Mouse (Mus musculus) layer of hippocampus, adult 9-10 months (tissue): ENCODE results near the gene Abi3bp.

ENCODE experiments used
- DNase-seq: peaks from one replicate; pipeline ENCODE4 v3.0.0; 2022; ENCODE audit warnings: low spot score

Abi3bp gene

DNA sequence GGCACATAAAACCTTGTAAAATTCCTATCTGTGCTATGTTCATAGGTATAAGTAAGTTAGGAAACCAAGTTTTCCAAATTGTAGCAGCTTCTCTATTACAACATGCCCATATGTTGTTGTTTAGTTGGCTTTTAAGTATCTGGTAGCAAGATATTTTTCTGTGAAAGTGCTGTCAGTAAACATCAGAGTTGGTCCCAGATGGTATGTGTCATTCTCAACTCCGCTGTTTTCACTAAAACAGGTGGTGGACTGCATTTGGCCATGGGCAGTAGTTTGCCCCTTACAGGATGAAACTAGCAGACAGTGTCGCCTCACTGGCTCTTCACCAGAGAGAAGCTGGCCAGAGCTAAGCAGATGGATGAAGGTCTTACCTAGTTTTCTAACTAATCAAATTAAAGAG lies 26.3 kb downstream of the Abi3bp start:
- no peak for DNase-seq

- no peak for DNase-seq
Observed at GRCm38 (mm10) chr16:56518024-56518423, 40.3 kb downstream of the Abi3bp start.

GRCm38 (mm10) chr16:56524359-56524758 lies 46.7 kb downstream of the Abi3bp start:
- no peak for DNase-seq

DNA sequence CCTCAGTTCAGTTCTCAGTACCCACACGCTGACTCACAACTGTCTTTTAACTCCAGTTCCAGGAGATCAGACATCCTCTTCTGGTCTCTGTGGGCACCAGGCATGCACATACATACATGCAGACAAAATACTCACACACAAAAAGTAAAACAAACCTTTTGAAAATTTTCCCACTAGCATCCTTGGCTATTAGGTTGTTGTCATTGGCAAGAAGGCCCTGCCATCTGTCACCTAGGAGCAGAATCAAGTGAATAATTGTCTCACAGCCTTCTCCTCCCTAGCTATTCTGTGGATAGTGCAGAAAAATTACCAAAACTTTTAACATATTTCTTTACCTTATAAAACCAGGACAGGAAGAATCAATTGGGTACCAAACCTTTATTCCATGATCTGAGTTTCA lies 48.8 kb downstream of the Abi3bp start:
- DNase-seq: peak; percentile 15

- DNase-seq: no peak
Observed at GRCm38 (mm10) chr16:56528079-56528688, 50.5 kb downstream of the Abi3bp start.

- no peak for DNase-seq
Observed at GRCm38 (mm10) chr16:56579536-56579935, 101.9 kb downstream of the Abi3bp start.

DNA sequence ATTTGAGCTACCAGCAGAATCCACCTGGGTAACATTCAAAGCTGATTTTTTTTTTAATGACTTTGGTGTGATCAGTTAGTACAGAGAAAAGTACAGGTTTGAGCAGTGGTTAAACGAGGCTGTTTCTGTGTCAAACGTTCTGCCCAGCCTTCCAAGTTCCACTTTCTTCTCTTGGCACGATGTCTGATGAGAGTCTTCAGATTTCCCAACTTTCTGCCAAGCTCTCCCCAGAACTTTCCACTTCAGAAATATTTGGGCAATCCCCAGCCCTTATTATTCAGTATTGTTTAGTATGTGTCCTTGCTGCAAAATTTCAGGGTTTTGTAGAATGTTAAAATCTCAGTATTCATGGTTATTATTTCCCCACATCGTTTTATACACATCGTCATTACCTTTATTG lies 115.9 kb downstream of the Abi3bp start:
- DNase-seq: no peak

GRCm38 (mm10) chr16:56594866-56595265 lies 117.2 kb downstream of the Abi3bp start:
- peak; percentile 2 for DNase-seq

DNA sequence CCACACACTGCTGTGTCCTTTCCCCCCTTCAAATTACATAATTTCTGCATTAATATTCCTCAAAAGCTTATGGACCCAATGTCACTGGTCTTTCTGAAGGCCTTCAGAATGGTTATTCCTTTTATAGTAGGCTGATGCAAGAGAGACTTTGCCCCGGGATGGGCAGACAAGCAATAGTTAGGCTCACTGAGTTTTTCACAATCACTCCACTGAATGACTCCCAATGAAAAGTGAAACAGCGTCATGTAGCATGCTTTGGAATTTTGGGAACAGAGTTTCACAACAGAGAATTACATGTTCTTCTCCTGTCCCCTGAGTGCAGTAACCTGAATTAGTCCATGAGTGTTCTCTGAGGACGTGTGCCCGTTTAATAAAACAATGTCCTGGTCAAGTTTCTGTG lies 120.7 kb downstream of the Abi3bp start:
- DNase-seq: no peak

DNA sequence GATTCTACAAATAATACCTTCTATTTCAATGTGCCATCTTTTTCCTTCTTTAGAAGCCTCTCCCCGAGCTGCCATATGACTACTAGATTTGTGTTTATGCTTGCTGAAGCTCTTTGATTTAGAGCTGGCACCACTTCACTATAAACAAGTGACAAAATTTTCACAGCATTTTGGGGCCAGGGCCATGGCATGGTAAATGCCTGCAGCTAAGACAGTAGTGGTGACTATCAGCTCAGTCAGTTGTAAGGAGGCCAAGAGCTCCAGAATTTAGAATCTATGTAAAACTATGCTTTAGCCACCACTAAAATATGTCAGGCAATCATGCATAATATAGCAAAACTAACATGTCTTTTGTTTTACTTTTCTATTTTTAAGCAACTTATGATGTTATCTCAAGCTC lies 124.7 kb downstream of the Abi3bp start:
- DNase-seq: no peak

DNA sequence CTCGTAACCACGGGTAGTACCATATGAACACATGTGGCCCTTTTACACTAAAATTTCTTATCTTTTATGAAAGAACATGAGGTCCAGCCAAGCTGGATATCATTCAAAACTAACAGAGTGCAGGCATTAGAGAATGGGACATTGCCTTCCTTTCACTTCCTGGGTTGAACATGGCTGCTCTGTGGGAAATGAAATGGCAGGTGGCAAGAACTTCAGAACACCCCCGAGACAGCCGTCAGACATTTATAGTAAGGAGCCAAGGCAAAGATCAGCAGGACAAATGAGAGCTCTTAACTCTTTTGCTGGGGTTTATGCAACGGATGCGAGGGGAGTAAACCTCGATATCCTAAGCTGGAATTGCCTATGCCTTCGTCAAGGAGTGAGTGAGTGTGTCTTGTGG lies 132.9 kb downstream of the Abi3bp start:
- no peak for DNase-seq

DNA sequence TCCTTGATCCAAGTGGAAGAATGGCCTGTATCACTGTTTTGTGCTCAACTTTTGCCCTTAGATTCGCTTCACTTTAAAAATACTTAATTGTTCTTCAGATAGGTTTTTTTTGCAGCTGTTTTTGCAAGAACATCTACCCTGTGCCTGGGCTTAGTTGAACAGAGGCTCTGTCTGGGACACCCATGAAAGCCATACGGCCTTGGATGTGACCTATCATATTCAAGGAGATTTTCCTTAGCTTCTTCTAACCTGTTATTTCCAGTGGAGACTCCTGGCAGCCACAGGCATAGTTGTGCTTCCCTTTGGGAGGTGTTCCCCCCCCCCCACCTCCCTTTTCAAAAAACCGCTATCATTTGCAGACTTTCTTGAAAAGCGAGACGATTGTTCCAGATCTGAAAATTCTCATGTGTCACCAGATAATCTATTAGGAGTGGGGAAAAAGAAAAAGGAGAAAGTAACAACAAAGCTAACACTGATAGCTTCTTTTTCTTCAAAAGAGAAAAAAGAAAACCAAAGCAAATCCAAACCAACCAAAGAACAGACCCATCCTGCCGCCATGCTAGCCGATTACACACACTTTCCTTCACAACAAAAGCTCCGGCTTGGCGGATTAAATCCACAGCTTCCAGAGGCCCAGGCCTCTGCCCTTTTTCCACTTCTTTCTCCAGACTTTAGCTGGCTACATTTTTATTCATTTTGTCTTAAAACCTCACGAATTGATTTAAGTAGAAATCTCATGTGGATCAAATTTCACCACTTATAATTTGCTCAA lies 133.6 kb downstream of the Abi3bp start:
- DNase-seq: no peak

GRCm38 (mm10) chr16:56638544-56638943 lies 160.9 kb downstream of the Abi3bp start:
- no peak for DNase-seq

GRCm38 (mm10) chr16:56645251-56645650 lies 167.6 kb downstream of the Abi3bp start:
- DNase-seq: no peak

- DNase-seq: no peak
Observed at GRCm38 (mm10) chr16:56646382-56647172, 168.9 kb downstream of the Abi3bp start.

- no peak for DNase-seq
Observed at GRCm38 (mm10) chr16:56655193-56655910, 177.7 kb downstream of the Abi3bp start.

DNA sequence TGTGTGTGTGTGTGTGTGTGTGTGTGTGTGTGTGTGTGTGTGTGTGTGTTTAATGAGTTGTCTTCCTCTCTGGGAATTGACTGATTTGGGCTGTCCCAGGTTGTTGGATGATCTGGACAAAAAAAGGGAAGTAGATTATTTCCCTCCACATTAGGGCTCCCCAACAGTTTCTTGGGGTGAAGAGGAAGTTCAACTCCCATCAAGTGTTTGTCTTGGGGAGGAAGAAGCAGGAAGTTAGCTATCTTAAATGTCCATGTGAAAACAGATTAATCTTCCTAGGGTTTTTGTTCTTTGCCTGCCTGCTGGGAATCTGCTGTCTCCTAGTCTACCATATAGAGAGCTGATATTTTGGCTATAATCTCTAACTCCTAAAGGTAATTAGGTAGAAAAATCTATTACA lies 181.2 kb downstream of the Abi3bp start:
- DNase-seq: no peak

- DNase-seq: no peak
Observed at GRCm38 (mm10) chr16:56669520-56669919, 191.8 kb downstream of the Abi3bp start.

GRCm38 (mm10) chr16:56670941-56671340 lies 193.3 kb downstream of the Abi3bp start:
- DNase-seq: no peak

DNA sequence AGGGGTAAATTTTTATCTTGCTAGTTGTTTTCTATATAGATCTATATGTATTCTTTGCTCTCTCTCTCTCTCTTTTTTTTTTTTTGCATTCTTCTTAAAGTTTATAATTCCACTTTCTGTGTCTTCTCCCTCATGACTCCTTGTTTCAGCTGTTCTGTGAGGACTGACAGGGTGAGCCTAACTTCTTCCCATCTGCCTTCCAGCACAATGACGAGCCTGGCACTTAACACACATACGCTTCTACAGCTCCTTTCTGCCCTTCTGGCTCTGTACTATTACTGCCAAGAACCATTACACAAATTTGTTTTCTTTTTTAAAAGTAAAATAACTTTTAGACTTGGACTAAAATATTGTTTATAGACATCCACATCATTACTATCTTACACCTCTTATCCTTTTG lies 195.7 kb downstream of the Abi3bp start:
- DNase-seq: no peak

DNA sequence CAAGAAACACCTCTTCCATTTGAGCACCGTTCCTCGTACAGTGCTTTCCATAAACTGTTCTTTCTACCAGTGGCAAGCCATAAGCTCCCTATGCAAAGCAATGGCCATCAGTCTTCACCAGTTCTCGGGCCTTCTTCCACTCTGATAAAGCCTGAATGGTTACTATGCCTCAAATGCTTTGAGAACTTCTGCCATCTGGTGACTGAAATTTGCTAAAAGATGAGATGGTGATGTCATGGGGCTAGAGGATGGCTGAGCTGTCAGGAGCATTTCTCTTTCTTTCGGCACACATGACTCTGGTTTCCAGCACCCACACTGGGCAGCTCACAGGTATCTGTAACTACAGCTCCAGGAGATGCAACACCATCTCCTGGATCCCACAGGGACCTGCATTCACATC lies 199.5 kb downstream of the Abi3bp start:
- DNase-seq: peak; percentile 44

GRCm38 (mm10) chr16:56681010-56681645 lies 203.4 kb downstream of the Abi3bp start:
- DNase-seq: no peak
